Mouse (Mus musculus): ENCODE measurements around the gene Cdkn2aip. TPM values are rescaled to one million over a fixed set of nuclear protein-coding genes. Genes with fewer than 3 reads are reported as not detected.

Gene Cdkn2aip
- polyA plus RNA-seq, 1 experiment: 31.0 TPM

GRCm38 (mm10) chr8:47749491-47749890 is 35.8 kb upstream of the Cdkn2aip start:
- Histone ChIP-seq H3K4me1 (replicated peaks; ENCODE audit: control insufficient read depth, insufficient read depth, low read length) (no peaks in the 10 kb centered on the region), H3K27me3 (ENCODE audit: control insufficient read depth, insufficient read depth, low read length) (no peaks in the 10 kb centered on the region), H3K36me3 (ENCODE audit: control insufficient read depth, insufficient read depth, low read length) (no peaks in the 10 kb centered on the region), H3K27ac (ENCODE audit: control insufficient read depth, insufficient read depth, low read length) (no peak overlapping the region), H3K4me3 (ENCODE audit: control insufficient read depth, insufficient read depth, low read length) (no peak overlapping the region)
- whole genome bisulfite sequencing: 76% methylated on average over 8 of the region's 8 CpGs
- DNase-seq: no peak
- no peak for TF ChIP-seq POLR2A (IDR thresholded peaks at IDR 0.05; ENCODE audit: control insufficient read depth, extremely low read depth, insufficient read depth, low read length, poor library complexity)
- TF ChIP-seq CTCF (IDR thresholded peaks at IDR 0.05; ENCODE audit: borderline replicate concordance, control insufficient read depth, extremely low read depth, insufficient read depth, low read length, poor library complexity): no peak

- Histone ChIP-seq H3K4me1 (replicated peaks; ENCODE audit: control insufficient read depth, insufficient read depth, low read length) (no peaks in the 10 kb centered on the region), H3K4me3 (ENCODE audit: control insufficient read depth, insufficient read depth, low read length) (no peak overlapping the region), H3K36me3 (ENCODE audit: control insufficient read depth, insufficient read depth, low read length) (no peaks in the 10 kb centered on the region), H3K27ac (ENCODE audit: control insufficient read depth, insufficient read depth, low read length) (no peak overlapping the region), H3K27me3 (ENCODE audit: control insufficient read depth, insufficient read depth, low read length) (no peaks in the 10 kb centered on the region)
- 91% methylated on average over 12 of the region's 12 CpGs for WGBS
- DNase-seq: no peak
- TF ChIP-seq POLR2A (IDR thresholded peaks at IDR 0.05; ENCODE audit: control insufficient read depth, extremely low read depth, insufficient read depth, low read length, poor library complexity) (no peak), CTCF (IDR thresholded peaks at IDR 0.05; ENCODE audit: borderline replicate concordance, control insufficient read depth, extremely low read depth, insufficient read depth, low read length, poor library complexity) (no peak)
Measured at GRCm38 (mm10) chr8:47746304-47746703, 32.6 kb upstream of the Cdkn2aip start.

- Histone ChIP-seq H3K36me3 (ENCODE audit: control insufficient read depth, insufficient read depth, low read length) (no peaks in the 10 kb centered on the region), H3K4me1 (replicated peaks; ENCODE audit: control insufficient read depth, insufficient read depth, low read length) (no peaks in the 10 kb centered on the region), H3K27ac (ENCODE audit: control insufficient read depth, insufficient read depth, low read length) (no peak overlapping the region), H3K4me3 (ENCODE audit: control insufficient read depth, insufficient read depth, low read length) (no peak overlapping the region), H3K27me3 (ENCODE audit: control insufficient read depth, insufficient read depth, low read length) (no peaks in the 10 kb centered on the region)
- TF ChIP-seq CTCF (IDR thresholded peaks at IDR 0.05; ENCODE audit: borderline replicate concordance, control insufficient read depth, extremely low read depth, insufficient read depth, low read length, poor library complexity): no peak
- no peak for TF ChIP-seq POLR2A (IDR thresholded peaks at IDR 0.05; ENCODE audit: control insufficient read depth, extremely low read depth, insufficient read depth, low read length, poor library complexity)
- no peak for DNase-seq
- WGBS: 63% methylated on average over 6 of the region's 6 CpGs
Measured at GRCm38 (mm10) chr8:47745848-47746247, 32.1 kb upstream of the Cdkn2aip start.

GRCm38 (mm10) chr8:47744803-47745202 is 31.1 kb upstream of the Cdkn2aip start:
- Histone ChIP-seq H3K36me3 (ENCODE audit: control insufficient read depth, insufficient read depth, low read length) (no peaks in the 10 kb centered on the region), H3K27ac (ENCODE audit: control insufficient read depth, insufficient read depth, low read length) (no peak overlapping the region), H3K27me3 (ENCODE audit: control insufficient read depth, insufficient read depth, low read length) (no peaks in the 10 kb centered on the region), H3K4me1 (replicated peaks; ENCODE audit: control insufficient read depth, insufficient read depth, low read length) (no peaks in the 10 kb centered on the region), H3K4me3 (ENCODE audit: control insufficient read depth, insufficient read depth, low read length) (no peak overlapping the region)
- DNase-seq: no peak
- 83% methylated on average over 9 of the region's 9 CpGs for WGBS
- TF ChIP-seq POLR2A (IDR thresholded peaks at IDR 0.05; ENCODE audit: control insufficient read depth, extremely low read depth, insufficient read depth, low read length, poor library complexity) (no peak), CTCF (IDR thresholded peaks at IDR 0.05; ENCODE audit: borderline replicate concordance, control insufficient read depth, extremely low read depth, insufficient read depth, low read length, poor library complexity) (no peak)

GRCm38 (mm10) chr8:47743419-47743818 is 29.7 kb upstream of the Cdkn2aip start:
- WGBS: 8% methylated on average over 11 of the region's 11 CpGs
- TF ChIP-seq POLR2A (IDR thresholded peaks at IDR 0.05; ENCODE audit: control insufficient read depth, extremely low read depth, insufficient read depth, low read length, poor library complexity) (no peak), CTCF (IDR thresholded peaks at IDR 0.05; ENCODE audit: borderline replicate concordance, control insufficient read depth, extremely low read depth, insufficient read depth, low read length, poor library complexity) (peak; percentile 87; the same call in 1 of the 2 replicates)
- H3K27ac ChIP-seq (ENCODE audit: control insufficient read depth, insufficient read depth, low read length): no peak overlapping the region
- H3K4me3 ChIP-seq (ENCODE audit: control insufficient read depth, insufficient read depth, low read length): no peak overlapping the region
- no peaks in the 10 kb centered on the region for H3K27me3 ChIP-seq (ENCODE audit: control insufficient read depth, insufficient read depth, low read length)
- no peaks in the 10 kb centered on the region for H3K36me3 ChIP-seq (ENCODE audit: control insufficient read depth, insufficient read depth, low read length)
- no peaks in the 10 kb centered on the region for H3K4me1 ChIP-seq (replicated peaks; ENCODE audit: control insufficient read depth, insufficient read depth, low read length)
- DNase-seq: peak; percentile 69

- TF ChIP-seq POLR2A (IDR thresholded peaks at IDR 0.05; ENCODE audit: control insufficient read depth, extremely low read depth, insufficient read depth, low read length, poor library complexity): no peak
- no peak for TF ChIP-seq CTCF (IDR thresholded peaks at IDR 0.05; ENCODE audit: borderline replicate concordance, control insufficient read depth, extremely low read depth, insufficient read depth, low read length, poor library complexity)
- H3K4me1 ChIP-seq (replicated peaks; ENCODE audit: control insufficient read depth, insufficient read depth, low read length): no peaks in the 10 kb centered on the region
- no peak for DNase-seq
- H3K36me3 ChIP-seq (ENCODE audit: control insufficient read depth, insufficient read depth, low read length): no peaks in the 10 kb centered on the region
- no peaks in the 10 kb centered on the region for H3K27me3 ChIP-seq (ENCODE audit: control insufficient read depth, insufficient read depth, low read length)
- no peak overlapping the region for H3K4me3 ChIP-seq (ENCODE audit: control insufficient read depth, insufficient read depth, low read length)
- H3K27ac ChIP-seq (ENCODE audit: control insufficient read depth, insufficient read depth, low read length): no peak overlapping the region
- WGBS: 47% methylated on average over 8 of the region's 8 CpGs
Measured at GRCm38 (mm10) chr8:47742992-47743391, 29.3 kb upstream of the Cdkn2aip start.

- H3K27ac ChIP-seq (ENCODE audit: control insufficient read depth, insufficient read depth, low read length): no peak overlapping the region
- TF ChIP-seq CTCF (IDR thresholded peaks at IDR 0.05; ENCODE audit: borderline replicate concordance, control insufficient read depth, extremely low read depth, insufficient read depth, low read length, poor library complexity) (no peak), POLR2A (IDR thresholded peaks at IDR 0.05; ENCODE audit: control insufficient read depth, extremely low read depth, insufficient read depth, low read length, poor library complexity) (no peak)
- no peaks in the 10 kb centered on the region for H3K27me3 ChIP-seq (ENCODE audit: control insufficient read depth, insufficient read depth, low read length)
- H3K4me1 ChIP-seq (replicated peaks; ENCODE audit: control insufficient read depth, insufficient read depth, low read length): no peaks in the 10 kb centered on the region
- 85% methylated on average over 7 of the region's 7 CpGs for WGBS
- no peaks in the 10 kb centered on the region for H3K36me3 ChIP-seq (ENCODE audit: control insufficient read depth, insufficient read depth, low read length)
- no peak for DNase-seq
- H3K4me3 ChIP-seq (ENCODE audit: control insufficient read depth, insufficient read depth, low read length): no peak overlapping the region
Measured at GRCm38 (mm10) chr8:47742372-47742771, 28.6 kb upstream of the Cdkn2aip start.
